Mouse (Mus musculus) limb, embryonic 13.5 days (tissue): ENCODE measurements around the gene Qpctl. TPM values are rescaled to one million over a fixed set of nuclear protein-coding genes. Genes with fewer than 3 reads are reported as not detected.
A peak's percentile ranks its signal among the peaks of the same experiment; 100 is the strongest.
"Not testable (repeated sequence)": the region's sequence is repeated elsewhere in the genome, so short reads cannot be mapped to it uniquely, and the experiment has no call there.

Source experiments
- ATAC-seq: fragments of 200-750 bp; cut with Nextera tagmentation; 2 replicates; pipeline ENCODE4 v1.8.0; 2017; ENCODE audit warnings: low read depth, moderate number of reproducible peaks, moderate TSS enrichment; ENCODE audit not compliant: low FRiP score
- H3K27ac ChIP-seq: fragments of 300-500 bp; sonication (generic); 2 replicates; pipeline ENCODE4 v1.5.1; 2015; ENCODE audit warnings: inconsistent platforms, mild to moderate bottlenecking, moderate library complexity
- H3K27me3 ChIP-seq: fragments of 300-500 bp; sonication (generic); 2 replicates; pipeline ENCODE4 v1.6.1; 2015; ENCODE audit warnings: mild to moderate bottlenecking, inconsistent platforms
- H3K36me3 ChIP-seq: fragments of 300-500 bp; sonication (generic); 2 replicates; pipeline ENCODE4 v1.6.1; 2015; ENCODE audit warnings: inconsistent platforms, mild to moderate bottlenecking, moderate library complexity
- H3K4me1 ChIP-seq: fragments of 300-500 bp; sonication (generic); 2 replicates; pipeline ENCODE4 v1.6.1; 2015; ENCODE audit warnings: inconsistent platforms
- H3K4me2 ChIP-seq: fragments of 300-500 bp; sonication (generic); replicated peaks from 2 replicates; pipeline ENCODE4 v1.6.1; 2015; ENCODE audit warnings: inconsistent platforms, mild to moderate bottlenecking, moderate library complexity
- H3K4me3 ChIP-seq: fragments of 300-500 bp; sonication (generic); 2 replicates; pipeline ENCODE4 v1.5.1; 2015; ENCODE audit warnings: moderate library complexity, mild to moderate bottlenecking, inconsistent platforms
- H3K9ac ChIP-seq: fragments of 300-500 bp; sonication (generic); 2 replicates; pipeline ENCODE4 v1.6.1; 2015; ENCODE audit warnings: mild to moderate bottlenecking, inconsistent platforms
- H3K9me3 ChIP-seq: fragments of 300-500 bp; sonication (generic); 2 replicates; pipeline ENCODE4 v1.6.1; 2016; ENCODE audit warnings: inconsistent platforms
- WGBS: fragments of 180-500 bp; shearing (Covaris S2); methylation state at CpG from one replicate; pipeline ENCODE4 v1.1.7; 2015; 5-methylcytosine and 5-hydroxymethylcytosine counted together
- polyA plus RNA-seq: library from polyadenylated mRNA; unstranded; fragments of >200 nt; fragmentation: Nextera tagmentation; extraction: Ambion mirVana; gene quantifications from 2 replicates; pipeline ENCODE4 v1.2.1, GENCODE M21; 2015

Gene Qpctl
- polyA plus RNA-seq, 1 experiment from 2014 or later = 17.1 TPM

GRCm38 (mm10) chr7:19162928-19163327, 13.8 kb upstream of the Qpctl start:
- ATAC-seq = no peak
- 83% methylated on average over 7 of the region's 7 CpGs for WGBS

GRCm38 (mm10) chr7:19160115-19160514, 11.0 kb upstream of the Qpctl start:
- no peaks in the 10 kb centered on the region for H3K9me3 ChIP-seq
- H3K27ac ChIP-seq = no peak overlapping the region
- WGBS = 2% methylated on average over 20 of the region's 20 CpGs
- peaks cover 6% of the 10 kb centered on the region for H3K36me3 ChIP-seq
- H3K9ac ChIP-seq = no peak overlapping the region
- H3K4me2 ChIP-seq = peak overlapping the region; percentile 66
- peaks cover 58% of the 10 kb centered on the region for H3K27me3 ChIP-seq
- peaks cover 39% of the 10 kb centered on the region for H3K4me1 ChIP-seq
- ATAC-seq = peak; percentile 4; the same call in 1 of the 2 replicates
- H3K4me3 ChIP-seq = peak overlapping the region; percentile 41

More at GRCm38 (mm10) chr7:19162928-19163327, 13.8 kb upstream of the Qpctl start:
- Histone ChIP-seq H3K9ac (no peak overlapping the region), H3K27ac (no peak overlapping the region), H3K4me3 (no peak overlapping the region), H3K4me2 (no peak overlapping the region), H3K27me3 (peaks cover 73% of the 10 kb centered on the region), H3K36me3 (no peaks in the 10 kb centered on the region), H3K9me3 (0 out of 2 replicates have a peak, but pooled peaks cover 5% of the 10 kb centered on the region), H3K4me1 (peaks cover 38% of the 10 kb centered on the region)

GRCm38 (mm10) chr7:19159411-19159810, 10.3 kb upstream of the Qpctl start:
- peaks cover 32% of the 10 kb centered on the region for H3K4me1 ChIP-seq
- H3K9ac ChIP-seq = peak overlapping the region; percentile 43; the same call in 1 of the 2 replicates
- peak overlapping the region; percentile 66 for H3K4me2 ChIP-seq
- no peak overlapping the region for H3K27ac ChIP-seq
- 11% methylated on average over 18 of the region's 18 CpGs for WGBS
- H3K36me3 ChIP-seq = peaks cover 13% of the 10 kb centered on the region
- ATAC-seq = no peak
- H3K27me3 ChIP-seq = peaks cover 50% of the 10 kb centered on the region
- H3K4me3 ChIP-seq = peak overlapping the region; percentile 41; the same call in 1 of the 2 replicates
- H3K9me3 ChIP-seq = no peaks in the 10 kb centered on the region

- Histone ChIP-seq H3K9me3 (no peaks in the 10 kb centered on the region), H3K9ac (no peak overlapping the region), H3K4me3 (no peak overlapping the region), H3K36me3 (peaks cover 20% of the 10 kb centered on the region), H3K27me3 (peaks cover 43% of the 10 kb centered on the region), H3K27ac (no peak overlapping the region), H3K4me2 (no peak overlapping the region), H3K4me1 (peaks cover 24% of the 10 kb centered on the region)
- 47% methylated on average over 11 of the region's 11 CpGs for WGBS
- ATAC-seq = no peak
Observed at GRCm38 (mm10) chr7:19158601-19159000, 9.5 kb upstream of the Qpctl start.

- Histone ChIP-seq H3K4me1 (peaks cover 22% of the 10 kb centered on the region), H3K9me3 (no peaks in the 10 kb centered on the region), H3K27ac (no peak overlapping the region), H3K9ac (peak overlapping the region; percentile 43; the same call in 1 of the 2 replicates), H3K27me3 (peaks cover 34% of the 10 kb centered on the region), H3K36me3 (peaks cover 34% of the 10 kb centered on the region), H3K4me3 (peak overlapping the region; percentile 20; the same call in 1 of the 2 replicates), H3K4me2 (peak overlapping the region; percentile 48)
- 5% methylated on average over 30 of the region's 30 CpGs for WGBS
- ATAC-seq = peak; percentile 62
Observed at GRCm38 (mm10) chr7:19157160-19157800, 8.2 kb upstream of the Qpctl start.

- WGBS = 34% methylated on average over 13 of the region's 13 CpGs
Observed at GRCm38 (mm10) chr7:19155825-19156475, 6.9 kb upstream of the Qpctl start.

GRCm38 (mm10) chr7:19154796-19155195, 5.7 kb upstream of the Qpctl start:
- no peak overlapping the region for H3K4me2 ChIP-seq
- H3K4me1 ChIP-seq = peaks cover 26% of the 10 kb centered on the region
- WGBS = 85% methylated on average over 8 of the region's 8 CpGs
- no peak overlapping the region for H3K9ac ChIP-seq
- no peak for ATAC-seq
- H3K9me3 ChIP-seq = no peaks in the 10 kb centered on the region
- H3K4me3 ChIP-seq = no peak overlapping the region
- no peak overlapping the region for H3K27ac ChIP-seq
- H3K36me3 ChIP-seq = peaks cover 48% of the 10 kb centered on the region
- H3K27me3 ChIP-seq = peaks cover 15% of the 10 kb centered on the region

More at GRCm38 (mm10) chr7:19155825-19156475, 6.9 kb upstream of the Qpctl start:
- no peaks in the 10 kb centered on the region for H3K9me3 ChIP-seq
- peaks cover 47% of the 10 kb centered on the region for H3K36me3 ChIP-seq
- peaks cover 25% of the 10 kb centered on the region for H3K4me1 ChIP-seq
- no peak overlapping the region for H3K27ac ChIP-seq
- H3K4me2 ChIP-seq = no peak overlapping the region
- no peak overlapping the region for H3K9ac ChIP-seq
- ATAC-seq = no peak
- H3K27me3 ChIP-seq = peaks cover 27% of the 10 kb centered on the region
- H3K4me3 ChIP-seq = no peak overlapping the region

- H3K9ac ChIP-seq = not testable (repeated sequence)
Observed at GRCm38 (mm10) chr7:19151121-19151520, 2.0 kb upstream of the Qpctl start.

GRCm38 (mm10) chr7:19149626-19150025, 535 bp upstream of the Qpctl start, which contains the start of gene Snrpd2:
Gene Snrpd2 (plus strand): TSS chr7:19149722.
- peak; percentile 93 for ATAC-seq

More at GRCm38 (mm10) chr7:19151121-19151520, 2.0 kb upstream of the Qpctl start:
- H3K36me3 ChIP-seq = peaks cover 55% of the 10 kb centered on the region
- not testable (repeated sequence) for H3K9me3 ChIP-seq, ATAC-seq, H3K27ac ChIP-seq, H3K27me3 ChIP-seq
- peaks cover 29% of the 10 kb centered on the region for H3K4me1 ChIP-seq
- H3K4me2 ChIP-seq = peak overlapping the region; percentile 83; the same call in 1 of the 2 replicates
- H3K4me3 ChIP-seq = peak overlapping the region; percentile 81; the same call in 1 of the 2 replicates
- WGBS = 90% methylated on average over 10 of the region's 10 CpGs

GRCm38 (mm10) chr7:19148180-19148874, 764 bp downstream of the Qpctl start:
- Histone ChIP-seq H3K4me2 (peak overlapping the region; percentile 83), H3K4me1 (peaks cover 29% of the 10 kb centered on the region), H3K27me3 (no peaks in the 10 kb centered on the region), H3K4me3 (peak overlapping the region; percentile 81), H3K36me3 (peaks cover 31% of the 10 kb centered on the region), H3K27ac (peak overlapping the region; percentile 67; the same call in 1 of the 2 replicates), H3K9me3 (no peaks in the 10 kb centered on the region), H3K9ac (peak overlapping the region; percentile 67)
- WGBS = 12% methylated on average over 20 of the region's 20 CpGs
- no peak for ATAC-seq

More at GRCm38 (mm10) chr7:19149626-19150025, 535 bp upstream of the Qpctl start, which contains the start of gene Snrpd2:
- H3K36me3 ChIP-seq = peaks cover 44% of the 10 kb centered on the region
- no peaks in the 10 kb centered on the region for H3K27me3 ChIP-seq
- WGBS = 0% methylated on average over 24 of the region's 24 CpGs
- peak within 1 kb of the TSS; percentile 83 for H3K4me2 ChIP-seq
- H3K27ac ChIP-seq = peak within 1 kb of the TSS; percentile 67; the same call in 1 of the 2 replicates
- H3K4me3 ChIP-seq = peak within 1 kb of the TSS; percentile 81
- no peaks in the 10 kb centered on the region for H3K9me3 ChIP-seq
- peaks cover 29% of the 10 kb centered on the region for H3K4me1 ChIP-seq
- peak within 1 kb of the TSS; percentile 86 for H3K9ac ChIP-seq

GRCm38 (mm10) chr7:19147497-19148045, 1.5 kb downstream of the Qpctl start:
- Histone ChIP-seq H3K9me3 (no peaks in the 10 kb centered on the region), H3K4me2 (peak overlapping the region; percentile 83), H3K27me3 (no peaks in the 10 kb centered on the region), H3K4me1 (peaks cover 29% of the 10 kb centered on the region), H3K4me3 (peak overlapping the region; percentile 81; the same call in 1 of the 2 replicates), H3K36me3 (peaks cover 27% of the 10 kb centered on the region), H3K27ac (no peak overlapping the region), H3K9ac (no peak overlapping the region)
- WGBS = 39% methylated on average over 6 of the region's 6 CpGs
- ATAC-seq = no peak
